Mouse (Mus musculus) limb, embryonic 15.5 days (tissue): Measurements from ENCODE around the gene Hapln2. TPM values are rescaled to one million over a fixed set of nuclear protein-coding genes. Genes with fewer than 3 reads are reported as not detected.

Experiments used
- ATAC-seq: fragments of 200-750 bp; cut with Nextera tagmentation; 2 replicates; pipeline ENCODE4 v1.8.0; 2017; ENCODE audit warnings: low read depth, moderate TSS enrichment; ENCODE audit not compliant: insufficient number of reproducible peaks, low FRiP score, low TSS enrichment
- H3K27ac ChIP-seq: fragments of 300-500 bp; sonication (generic); 2 replicates; pipeline ENCODE4 v1.5.1; 2015; ENCODE audit warnings: moderate library complexity, mild to moderate bottlenecking, inconsistent platforms
- H3K27me3 ChIP-seq: fragments of 300-500 bp; sonication (generic); 2 replicates; pipeline ENCODE4 v1.6.1; 2015; ENCODE audit warnings: inconsistent platforms
- H3K36me3 ChIP-seq: fragments of 300-500 bp; sonication (generic); 2 replicates; pipeline ENCODE4 v1.6.1; 2015; ENCODE audit warnings: inconsistent platforms
- H3K4me1 ChIP-seq: fragments of 300-500 bp; sonication (generic); 2 replicates; pipeline ENCODE4 v1.6.1; 2015; ENCODE audit warnings: inconsistent platforms
- H3K4me2 ChIP-seq: fragments of 300-500 bp; sonication (generic); 2 replicates; pipeline ENCODE4 v1.6.1; 2015; ENCODE audit warnings: mild to moderate bottlenecking, inconsistent platforms
- H3K4me3 ChIP-seq: fragments of 300-500 bp; sonication (generic); 2 replicates; pipeline ENCODE4 v1.5.1; 2015; ENCODE audit warnings: mild to moderate bottlenecking, inconsistent platforms
- H3K9ac ChIP-seq: fragments of 300-500 bp; sonication (generic); 2 replicates; pipeline ENCODE4 v1.6.1; 2015; ENCODE audit warnings: inconsistent platforms
- H3K9me3 ChIP-seq: fragments of 300-500 bp; sonication (generic); 2 replicates; pipeline ENCODE4 v1.6.1; 2016; ENCODE audit warnings: inconsistent platforms
- WGBS: fragments of 180-500 bp; shearing (Covaris S2); methylation state at CpG from one replicate; pipeline ENCODE4 v1.1.7; 2015; 5-methylcytosine and 5-hydroxymethylcytosine counted together
- polyA plus RNA-seq: library from polyadenylated mRNA; unstranded; fragments of >200 nt; fragmentation: Nextera tagmentation; extraction: Ambion mirVana; gene quantifications from 2 replicates; pipeline ENCODE4 v1.2.1, GENCODE M21; 2015

Hapln2 gene
- polyA plus RNA-seq, 1 experiment from 2014 or later, result not detected

DNA sequence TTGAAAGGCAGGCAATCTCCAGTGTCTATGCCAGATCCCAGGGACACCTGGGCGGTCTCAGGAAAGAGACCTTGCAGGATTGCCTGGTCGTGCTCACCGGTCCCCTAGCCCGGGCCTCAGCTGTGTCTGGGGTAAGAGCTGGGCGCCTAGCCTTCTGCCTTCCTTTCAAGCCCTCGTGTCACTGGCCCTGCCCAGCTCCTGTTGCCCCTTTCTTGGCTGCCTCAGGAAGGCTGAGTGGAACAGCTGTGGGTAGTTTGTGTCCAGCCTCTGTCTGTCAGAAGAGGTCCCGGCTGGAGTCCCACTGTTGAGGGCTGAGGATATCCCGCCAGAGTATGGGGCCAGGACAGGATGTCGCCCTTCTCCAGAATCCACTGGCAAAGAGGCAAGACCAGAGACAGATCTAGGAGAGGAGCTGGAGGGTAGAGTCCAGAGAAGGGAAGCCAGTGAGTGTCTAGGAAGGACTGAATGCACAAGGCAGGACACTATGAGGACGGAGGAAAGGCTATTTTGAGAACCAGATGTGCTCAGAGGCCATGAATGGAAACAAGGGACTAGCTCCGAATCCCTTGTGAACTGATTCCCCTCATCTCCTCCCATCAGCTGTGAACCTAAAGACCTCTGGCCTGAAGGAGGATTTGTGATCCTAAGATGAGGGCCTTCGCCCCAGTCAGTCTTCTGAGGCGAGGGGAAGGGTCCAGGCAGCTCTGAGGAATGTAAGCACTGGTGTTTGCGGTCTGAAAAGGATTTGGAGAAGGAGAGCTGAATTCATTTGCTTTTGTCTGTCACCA is 53.6 kb downstream of the Hapln2 start:
- Histone ChIP-seq H3K4me3 (peak overlapping the region; percentile 52), H3K4me2 (peak overlapping the region; percentile 94), H3K4me1 (peaks cover 43% of the 10 kb centered on the region), H3K9me3 (no peaks in the 10 kb centered on the region), H3K9ac (no peak overlapping the region), H3K27ac (no peak overlapping the region), H3K36me3 (no peaks in the 10 kb centered on the region), H3K27me3 (peaks cover 36% of the 10 kb centered on the region)
- 54% methylated on average over 14 of the region's 14 CpGs for WGBS
- no peak for ATAC-seq

DNA sequence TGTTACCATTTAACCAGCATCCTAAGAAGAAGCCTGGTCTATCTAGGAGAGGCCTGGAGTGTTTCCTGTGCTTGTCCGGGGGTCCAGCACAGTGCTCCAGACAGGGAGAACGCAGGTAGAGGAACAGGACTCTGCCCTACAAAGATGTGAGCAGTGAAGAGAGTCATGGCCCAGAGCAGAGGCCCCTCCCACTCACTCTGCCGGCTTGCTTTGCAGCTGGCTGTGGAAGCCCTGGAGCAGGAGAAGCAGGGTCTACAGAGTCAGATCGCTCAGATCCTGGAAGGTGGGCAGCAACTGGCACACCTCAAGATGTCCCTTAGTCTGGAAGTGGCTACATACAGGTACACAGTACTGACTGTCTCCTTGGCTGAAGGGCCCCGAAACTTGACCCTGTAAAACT is 54.6 kb downstream of the Hapln2 start:
- WGBS, result 23% methylated on average over 5 of the region's 5 CpGs
- ATAC-seq, result no peak
- peak overlapping the region; percentile 52 for H3K4me3 ChIP-seq
- H3K9ac ChIP-seq, result no peak overlapping the region
- H3K36me3 ChIP-seq, result no peaks in the 10 kb centered on the region
- no peak overlapping the region for H3K27ac ChIP-seq
- H3K27me3 ChIP-seq, result peaks cover 36% of the 10 kb centered on the region
- H3K9me3 ChIP-seq, result no peaks in the 10 kb centered on the region
- H3K4me1 ChIP-seq, result peaks cover 43% of the 10 kb centered on the region
- peak overlapping the region; percentile 94 for H3K4me2 ChIP-seq

DNA sequence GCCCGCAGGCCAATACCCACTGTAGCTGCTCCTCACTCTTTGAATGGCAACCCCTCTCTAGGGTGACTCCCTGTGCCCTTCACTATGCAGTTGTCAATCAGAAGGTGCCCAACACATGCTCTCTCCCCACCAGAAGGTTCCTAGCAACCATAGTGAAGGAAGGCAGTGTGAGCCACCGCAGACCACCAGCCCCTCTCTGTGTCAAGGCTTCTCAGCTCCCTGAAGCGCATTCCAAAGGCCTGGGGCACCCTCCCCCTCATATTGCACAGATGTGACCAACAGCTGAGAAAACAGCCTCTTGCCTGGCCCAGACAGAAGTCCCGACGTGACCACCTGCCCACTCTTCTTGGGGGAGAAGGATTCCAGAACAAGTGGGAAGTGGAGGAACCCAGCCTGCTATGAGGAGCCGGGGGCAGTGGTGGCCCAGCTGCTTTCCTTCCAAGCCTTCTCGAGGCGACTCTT is 55.1 kb downstream of the Hapln2 start:
- Histone ChIP-seq H3K27me3 (peaks cover 36% of the 10 kb centered on the region), H3K4me1 (peaks cover 43% of the 10 kb centered on the region), H3K36me3 (no peaks in the 10 kb centered on the region), H3K4me2 (peak overlapping the region; percentile 94), H3K27ac (no peak overlapping the region), H3K9me3 (no peaks in the 10 kb centered on the region), H3K9ac (no peak overlapping the region), H3K4me3 (peak overlapping the region; percentile 52)
- ATAC-seq, result no peak
- 14% methylated on average over 8 of the region's 8 CpGs for WGBS

Other genes with a start within 250 kb of the Hapln2 start
- gene Ntrk1, start 232.4 kb downstream of the Hapln2 start, polyA plus RNA-seq, result 0.48 and 0.76 TPM in 2 replicates
- 0.19 and 0.36 TPM in 2 replicates for gene Insrr, start 230.6 kb downstream of the Hapln2 start, polyA plus RNA-seq
- gene Pear1, start 203.3 kb downstream of the Hapln2 start, polyA plus RNA-seq, result 24.6 and 25.7 TPM in 2 replicates
- 0.05 TPM in 1 of 2 replicates, not detected in the other for gene Sh2d2a, start 180.8 kb downstream of the Hapln2 start, polyA plus RNA-seq
- 13.1 and 15.0 TPM in 2 replicates for gene Prcc, start 142.0 kb downstream of the Hapln2 start, polyA plus RNA-seq
- 223 and 241 TPM in 2 replicates for gene Hdgf, start 121.3 kb downstream of the Hapln2 start, polyA plus RNA-seq
- 62.9 and 64.3 TPM in 2 replicates for gene Mrpl24, start 108.1 kb downstream of the Hapln2 start, polyA plus RNA-seq
- gene Isg20l2, start 97.3 kb downstream of the Hapln2 start, polyA plus RNA-seq, result 48.5 and 56.0 TPM in 2 replicates
- gene Rrnad1, start 96.9 kb downstream of the Hapln2 start, polyA plus RNA-seq, result 18.4 and 18.5 TPM in 2 replicates
- gene Crabp2, start 78.9 kb downstream of the Hapln2 start, polyA plus RNA-seq, result 249 and 274 TPM in 2 replicates
- 26.6 and 37.2 TPM in 2 replicates for gene Nes, start 56.5 kb downstream of the Hapln2 start, polyA plus RNA-seq
- 0.72 and 1.1 TPM in 2 replicates for gene Bcan, start 27.4 kb downstream of the Hapln2 start, polyA plus RNA-seq
- gene Gpatch4, start 15.5 kb upstream of the Hapln2 start, polyA plus RNA-seq, result 29.4 and 32.6 TPM in 2 replicates
- 184 and 193 TPM in 2 replicates for gene Naxe, start 30.9 kb upstream of the Hapln2 start, polyA plus RNA-seq
- not detected in 2 replicates for gene Ttc24, start 50.7 kb upstream of the Hapln2 start, polyA plus RNA-seq
- gene Iqgap3, start 54.4 kb upstream of the Hapln2 start, polyA plus RNA-seq, result 17.6 and 17.8 TPM in 2 replicates
- gene Mef2d, start 114.8 kb upstream of the Hapln2 start, polyA plus RNA-seq, result 23.3 and 29.8 TPM in 2 replicates
- gene Rhbg, start 227.1 kb upstream of the Hapln2 start, polyA plus RNA-seq, result 24.1 and 25.6 TPM in 2 replicates